Mouse (Mus musculus): Measurements from ENCODE around the gene Tnfaip3. TPM values are rescaled to one million over a fixed set of nuclear protein-coding genes. Genes with fewer than 3 reads are reported as not detected.
A peak's percentile ranks its signal among the peaks of the same experiment; 100 is the strongest.

Tnfaip3 gene
- total RNA-seq (2021) = 1 to 10 TPM; 5.0 to 5.9 TPM
- long read RNA-seq, full-length matches to known transcripts = 1 of 1 reads
- long read RNA-seq, partial matches to known transcripts = 0 of 1 reads
- long read RNA-seq, other reads (novel, unspliced or antisense) = 0 of 1 reads

DNA sequence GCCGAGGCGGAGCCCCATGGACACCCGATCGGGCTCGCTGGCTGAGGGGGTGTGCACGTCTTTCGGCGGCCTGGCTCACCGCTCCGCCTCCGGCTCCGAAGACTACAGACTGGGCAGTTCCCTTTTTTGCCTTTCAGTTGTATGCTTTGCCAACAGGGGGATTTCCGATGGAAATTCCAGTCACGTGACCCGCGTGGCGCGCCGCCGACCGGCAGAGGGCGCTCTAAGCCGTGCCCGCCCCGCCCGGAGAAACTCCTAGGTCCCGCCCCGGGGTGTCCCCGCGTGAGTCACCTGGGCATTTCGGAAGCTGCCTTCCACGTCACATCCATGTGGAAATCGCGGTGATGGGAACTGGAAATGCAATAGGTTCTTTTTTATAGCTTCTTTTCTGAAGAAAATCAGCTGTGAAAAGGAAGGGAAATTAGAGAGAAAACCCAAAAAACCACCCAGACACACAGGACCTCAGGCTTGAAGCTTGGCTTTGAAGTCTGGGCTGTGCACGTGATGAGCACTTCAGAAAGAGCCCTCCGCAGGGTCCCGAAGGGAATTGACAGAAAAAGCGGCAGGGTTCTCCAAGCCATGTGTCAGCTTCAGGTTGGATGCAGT lies at the start of gene Tnfaip3:
Gene Tnfaip3 (minus strand): TSS at position 401 of the 606 bp plus-strand sequence.
- peak; percentile 99 for DNase-seq (ENCODE audit: low spot score in 2 of 2)

DNA sequence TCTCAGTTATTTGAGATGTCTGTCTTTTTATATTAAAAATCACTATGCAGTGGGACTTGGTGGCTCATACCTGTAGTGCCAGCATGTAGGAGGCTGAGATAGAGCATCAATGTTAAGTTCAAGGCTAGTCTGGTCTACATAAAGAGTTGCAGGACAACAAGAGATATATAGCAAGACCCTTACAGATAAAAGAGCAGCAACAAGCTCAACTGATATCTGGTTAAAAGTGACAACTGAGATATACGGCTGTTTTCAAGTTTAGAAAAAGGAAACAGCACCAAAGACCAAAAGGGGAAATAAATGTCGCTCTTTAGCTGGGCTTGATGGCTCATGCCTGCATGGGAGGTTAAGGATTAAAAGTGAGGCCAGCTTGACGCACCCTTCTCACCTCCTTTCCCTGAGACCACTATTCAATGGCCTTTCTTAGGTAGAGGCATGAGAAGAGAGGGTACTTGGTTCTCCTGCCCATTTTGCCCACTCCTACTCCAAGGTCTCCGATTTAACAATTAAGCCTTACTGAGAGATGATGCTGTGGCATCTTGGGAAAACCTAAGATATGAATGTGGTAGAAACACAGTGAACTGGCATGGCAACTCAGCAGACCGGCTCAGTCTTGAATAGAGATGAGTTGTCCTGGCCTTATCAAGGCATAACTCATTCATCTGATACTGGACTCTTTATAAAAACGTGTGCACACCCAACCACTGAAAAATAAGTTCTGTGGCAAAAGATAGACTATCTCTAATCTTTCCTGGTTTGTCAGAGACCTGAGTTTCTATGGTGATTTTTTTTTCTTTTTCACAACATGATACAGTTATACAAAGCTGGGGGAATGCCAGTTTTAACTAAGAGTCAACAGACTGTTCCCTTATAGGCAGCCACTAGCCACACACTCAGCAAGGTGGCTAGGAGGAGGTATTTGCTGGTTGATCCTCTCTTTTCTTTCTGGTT lies 49.5 kb upstream of the Tnfaip3 start:
- no peak for DNase-seq (ENCODE audit: low spot score in 2 of 2)

DNA sequence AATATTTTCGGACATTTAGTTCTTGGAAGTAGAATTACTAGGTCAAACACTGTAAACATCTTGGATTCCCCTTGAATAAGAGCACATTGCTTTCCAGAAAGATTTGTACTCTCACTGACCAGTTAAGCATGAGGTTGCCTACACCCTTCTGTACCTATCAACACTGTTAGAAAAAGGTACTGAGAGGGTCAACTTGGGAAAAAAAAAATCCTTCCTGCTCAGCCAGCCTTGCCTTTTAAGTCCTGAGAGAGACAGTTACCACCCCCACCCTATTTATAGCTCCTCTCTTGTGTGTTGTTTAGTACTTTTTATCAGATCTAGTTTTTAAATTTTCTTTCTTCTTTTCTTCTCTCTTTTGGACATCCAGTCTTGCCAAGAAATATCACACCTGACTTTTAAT lies 48.2 kb upstream of the Tnfaip3 start:
- no peak for DNase-seq (ENCODE audit: low spot score in 2 of 2)

DNA sequence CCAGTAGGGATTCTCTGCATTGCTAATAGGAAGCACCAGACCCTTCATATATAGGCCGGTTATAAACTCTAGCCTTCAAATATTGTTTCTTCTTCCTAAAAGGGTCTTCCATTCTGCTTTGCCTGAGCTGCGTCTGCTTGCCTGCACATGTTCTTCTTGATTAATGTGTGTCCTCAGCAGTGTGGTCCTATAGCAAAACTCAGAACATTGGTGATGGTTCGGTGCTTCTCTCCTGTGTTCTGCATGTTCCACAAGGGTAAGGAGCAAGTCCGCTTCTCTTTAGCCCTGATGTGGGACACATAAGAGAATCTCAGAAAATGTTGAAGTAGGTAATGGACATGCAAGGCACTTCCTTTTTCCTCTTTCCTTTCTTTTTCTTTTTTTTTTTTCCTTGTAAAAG lies 47.8 kb upstream of the Tnfaip3 start:
- DNase-seq (ENCODE audit: low spot score in 2 of 2) = no peak

DNA sequence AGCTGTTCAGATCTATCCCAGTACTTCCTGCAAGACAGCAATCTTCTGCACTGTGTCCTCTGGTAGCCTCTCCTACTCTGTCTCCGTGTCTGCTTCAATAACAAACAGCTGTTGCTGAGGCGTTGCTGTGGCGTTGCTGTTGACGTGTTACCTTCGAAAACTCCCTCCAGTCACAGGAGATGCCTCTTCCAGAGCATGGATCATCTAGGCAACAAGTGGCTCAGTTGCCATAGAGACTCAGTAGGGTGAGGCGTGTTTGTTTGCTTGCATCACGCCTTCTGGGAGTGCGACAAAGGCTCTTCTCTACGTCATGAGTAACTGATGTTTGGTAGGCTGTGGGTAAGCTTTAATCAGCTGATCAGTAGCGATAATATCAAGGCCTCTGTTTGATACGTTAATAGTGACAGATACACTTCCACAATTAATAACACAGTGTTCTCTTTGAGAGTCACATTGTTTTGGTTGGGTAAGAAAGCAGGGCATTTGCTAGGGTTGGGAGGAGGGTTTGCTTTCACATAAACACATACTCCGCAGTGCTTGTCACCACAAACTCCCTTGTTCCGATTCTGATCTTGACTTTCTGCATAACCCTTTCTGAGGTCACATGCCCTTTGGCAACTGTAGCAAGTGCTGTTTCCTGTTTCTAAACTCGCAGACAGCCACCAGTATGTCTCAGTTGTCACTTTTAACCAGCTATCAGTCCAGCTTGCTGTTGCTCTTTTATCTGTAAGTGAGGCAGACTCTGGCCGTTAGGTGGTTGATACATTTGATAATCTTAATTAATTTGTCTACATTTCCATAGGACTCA lies 46.8 kb upstream of the Tnfaip3 start:
- no peak for DNase-seq (ENCODE audit: low spot score in 2 of 2)

DNA sequence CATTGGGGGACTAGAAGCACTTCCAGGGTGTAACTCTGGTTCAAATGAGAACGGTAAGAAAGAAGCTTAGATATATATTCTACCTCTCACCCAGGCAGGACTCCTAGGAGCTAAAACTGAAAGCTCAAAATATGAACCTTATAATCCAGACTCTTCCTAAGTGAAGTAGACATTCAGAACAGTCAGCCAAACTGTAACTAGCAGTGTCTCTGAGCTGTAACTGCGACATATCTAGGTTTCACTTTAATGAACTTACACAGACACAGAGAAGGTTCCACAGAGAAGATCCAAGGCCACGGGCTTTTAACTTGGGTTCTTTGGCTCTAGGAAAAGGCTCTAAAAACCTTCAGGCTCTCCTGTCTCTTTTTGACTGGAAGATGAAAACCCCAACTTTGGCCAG lies 45.7 kb upstream of the Tnfaip3 start:
- DNase-seq (ENCODE audit: low spot score in 2 of 2) = no peak

- no peak for DNase-seq (ENCODE audit: low spot score in 2 of 2)
Observed at GRCm38 (mm10) chr10:19053524-19053923, 38.1 kb upstream of the Tnfaip3 start.

- no peak for DNase-seq (ENCODE audit: low spot score in 2 of 2)
Observed at GRCm38 (mm10) chr10:19045986-19046385, 30.5 kb upstream of the Tnfaip3 start.

- DNase-seq (ENCODE audit: low spot score in 2 of 2) = no peak
Observed at GRCm38 (mm10) chr10:19044765-19045516, 29.5 kb upstream of the Tnfaip3 start.

DNA sequence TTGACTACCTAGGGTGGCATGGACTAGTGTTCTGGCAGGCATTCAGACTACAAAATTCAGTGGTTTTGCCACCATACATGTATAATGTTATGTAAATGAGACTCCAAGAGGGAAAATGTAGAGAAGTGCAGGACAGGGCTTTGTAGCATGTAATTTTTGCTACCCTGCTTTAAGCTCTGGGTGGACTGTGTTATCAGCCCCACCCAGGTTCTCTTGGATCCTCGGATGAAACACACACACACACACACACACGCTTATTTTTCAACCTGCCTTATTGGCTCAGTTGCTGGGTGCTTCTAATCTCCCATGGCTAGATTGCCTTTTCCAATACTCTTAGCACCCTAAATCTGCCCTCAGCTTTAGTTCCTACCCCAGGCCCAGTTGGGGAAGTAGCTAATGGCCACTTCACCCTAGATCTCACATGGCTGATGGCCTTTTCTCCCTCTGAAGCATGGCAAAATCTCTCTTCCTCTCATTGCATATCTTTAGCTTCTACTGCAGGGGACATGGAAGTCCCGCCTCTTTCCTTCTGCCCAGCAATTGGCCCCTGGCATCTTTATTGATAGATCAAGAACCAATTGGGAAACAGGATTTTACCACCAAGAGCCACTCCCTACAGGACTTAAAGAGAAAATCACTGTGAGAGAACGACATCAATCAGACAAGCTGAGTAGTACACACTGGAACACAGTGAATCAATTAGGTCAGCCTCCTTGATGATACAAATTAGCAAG lies 28.2 kb upstream of the Tnfaip3 start:
- no peak for DNase-seq (ENCODE audit: low spot score in 2 of 2)

DNA sequence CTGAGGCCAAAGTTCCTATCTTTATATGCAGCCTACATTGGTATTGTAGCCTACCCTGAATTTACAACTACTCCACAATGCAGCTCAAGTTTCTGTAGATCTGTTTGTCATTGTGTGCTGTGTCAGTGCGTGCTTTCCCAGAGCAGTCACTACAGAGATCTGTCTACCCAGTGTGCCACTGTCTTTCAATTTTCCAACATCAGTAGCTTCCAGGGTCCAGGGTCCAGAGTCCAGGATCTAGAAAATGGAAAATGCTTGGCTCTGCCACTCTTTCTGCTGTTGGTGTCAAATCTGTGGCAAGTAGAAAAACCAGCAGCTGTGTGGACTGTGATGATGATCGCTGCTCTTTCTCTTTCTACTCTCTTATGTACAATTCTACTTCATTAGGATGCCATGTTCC lies 24.7 kb upstream of the Tnfaip3 start:
- DNase-seq (ENCODE audit: low spot score in 2 of 2) = no peak

- DNase-seq (ENCODE audit: low spot score in 2 of 2) = no peak
Observed at GRCm38 (mm10) chr10:19034764-19035163, 19.3 kb upstream of the Tnfaip3 start.

DNA sequence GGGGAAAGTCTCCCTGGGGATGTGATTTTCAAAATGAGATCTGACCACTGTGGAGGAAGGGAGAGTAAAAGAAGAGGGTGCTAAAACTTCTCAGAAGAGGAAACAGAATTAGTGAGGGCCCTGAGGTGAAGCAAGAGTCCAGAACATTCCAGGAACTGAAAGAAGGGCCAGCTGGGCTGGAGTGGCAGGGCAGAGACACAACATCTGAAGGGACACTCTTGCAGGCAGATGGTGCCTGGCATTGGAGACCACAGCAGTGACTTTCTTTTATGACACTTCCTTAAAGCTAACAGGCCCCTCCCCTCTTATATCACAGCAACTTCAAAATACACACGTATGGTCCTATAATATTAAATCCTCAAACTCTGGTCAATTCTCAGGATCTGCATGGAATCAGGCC lies 18.2 kb upstream of the Tnfaip3 start:
- no peak for DNase-seq (ENCODE audit: low spot score in 2 of 2)

DNA sequence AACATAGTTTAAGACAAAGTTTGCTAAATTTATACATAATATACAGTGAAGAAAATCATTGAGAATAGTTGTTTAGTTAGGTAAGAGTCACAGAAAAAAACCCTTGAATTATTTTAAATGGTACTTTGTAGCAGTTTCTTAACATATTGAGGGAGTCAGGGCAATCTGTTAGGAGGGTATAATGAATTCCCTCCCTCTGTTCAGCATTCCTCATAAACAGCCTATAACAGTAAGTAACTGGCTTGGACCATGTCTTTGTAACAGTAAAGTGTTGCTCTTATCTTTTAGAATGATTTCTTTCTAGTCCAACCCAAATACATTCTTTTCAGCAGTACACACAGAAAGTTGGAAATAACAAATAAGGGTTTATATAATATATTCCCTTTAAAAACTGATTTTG lies 16.4 kb upstream of the Tnfaip3 start:
- no peak for DNase-seq (ENCODE audit: low spot score in 2 of 2)

DNA sequence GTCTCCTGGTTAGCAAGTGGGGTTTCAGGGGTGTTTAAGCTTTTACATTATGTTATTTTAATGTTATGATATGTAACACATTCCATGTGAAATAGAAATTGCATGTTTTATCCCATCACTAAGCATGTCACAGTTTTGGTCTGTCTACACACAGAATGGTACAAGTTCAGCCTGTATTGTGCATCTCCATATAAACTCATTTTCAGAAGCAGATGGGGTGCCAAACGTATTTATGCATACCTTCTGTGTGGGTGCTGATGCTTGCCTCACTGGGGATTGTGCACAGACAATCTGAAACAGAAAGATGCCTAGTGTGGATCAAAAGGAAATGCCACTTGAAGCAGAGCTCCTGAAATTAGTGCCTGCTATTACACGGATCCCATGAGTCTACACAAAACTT lies 15.2 kb upstream of the Tnfaip3 start:
- no peak for DNase-seq (ENCODE audit: low spot score in 2 of 2)

DNA sequence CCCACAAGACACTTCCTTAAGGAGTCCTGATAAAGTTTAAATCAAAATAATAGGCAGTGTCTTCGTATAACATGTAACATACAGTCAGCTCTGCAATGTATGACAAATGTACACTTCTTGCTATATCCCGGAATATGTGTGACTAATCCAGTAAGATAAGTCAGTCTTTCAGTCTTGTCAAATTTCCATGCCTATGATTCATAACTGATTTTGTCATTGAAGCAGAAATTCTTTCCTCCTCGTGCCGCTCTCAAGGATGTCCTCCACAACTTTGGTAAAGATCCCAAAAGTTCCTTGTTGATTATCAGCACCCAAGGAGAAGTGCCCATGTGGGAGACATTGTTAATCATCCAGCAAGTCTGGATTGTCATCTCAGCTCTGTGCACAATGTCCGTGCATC lies 11.3 kb upstream of the Tnfaip3 start:
- no peak for DNase-seq (ENCODE audit: low spot score in 2 of 2)

DNA sequence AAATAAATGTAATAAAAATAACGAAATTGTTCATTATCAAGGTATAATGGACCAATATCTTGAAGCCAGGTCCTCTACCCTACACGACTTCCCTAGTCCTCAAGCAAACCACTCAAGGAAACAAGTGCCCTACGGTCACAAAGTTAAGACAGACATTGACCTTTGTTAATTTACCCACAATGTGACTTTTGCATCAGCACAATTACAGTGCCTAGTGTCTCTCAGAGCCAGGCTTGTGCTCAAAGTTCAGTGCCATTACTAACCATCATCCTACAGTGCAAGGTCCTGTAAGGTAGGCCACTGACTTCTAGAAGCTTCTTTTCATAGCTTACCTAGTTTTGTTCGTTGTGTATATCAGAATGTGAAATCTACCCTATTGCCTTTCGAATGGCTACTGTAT lies 8.9 kb upstream of the Tnfaip3 start:
- DNase-seq (ENCODE audit: low spot score in 2 of 2) = no peak

DNA sequence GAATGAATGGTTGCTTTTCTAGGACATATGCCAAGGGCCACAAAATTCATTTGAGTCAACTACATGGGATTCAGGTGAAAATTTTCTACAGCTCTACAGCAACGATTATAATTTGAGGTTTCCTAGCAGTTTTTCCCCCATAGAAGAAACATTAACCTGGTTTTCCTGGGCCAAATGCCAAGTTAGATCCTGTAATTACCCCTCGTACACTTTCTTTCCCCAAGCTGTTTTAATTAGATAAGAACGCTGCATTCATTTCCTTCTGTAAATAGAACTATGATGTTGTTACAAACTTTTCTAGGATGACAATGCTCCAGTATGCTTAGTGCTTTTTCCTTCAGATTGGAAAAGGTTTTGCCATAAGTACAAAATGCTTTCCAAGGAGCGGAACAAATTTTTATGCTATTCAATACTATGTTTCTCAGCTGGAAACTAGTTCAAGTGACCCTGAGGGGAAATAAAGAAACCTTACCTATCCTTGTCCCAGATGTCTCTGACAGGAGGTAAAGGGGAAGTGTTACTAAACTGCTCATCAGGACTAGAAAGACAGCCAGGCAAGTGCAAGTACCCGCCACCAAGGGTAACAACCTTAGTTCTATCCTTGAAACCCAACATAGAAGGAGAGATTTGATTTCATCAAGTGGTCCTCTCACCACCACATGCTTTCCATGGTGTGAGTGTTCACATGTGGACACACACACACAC lies 8.3 kb upstream of the Tnfaip3 start:
- no peak for DNase-seq (ENCODE audit: low spot score in 2 of 2)

GRCm38 (mm10) chr10:19022272-19022671 lies 6.8 kb upstream of the Tnfaip3 start:
- DNase-seq (ENCODE audit: low spot score in 2 of 2) = no peak

Measured in layer of hippocampus, postnatal 10 days (tissue).